Mouse (Mus musculus): Measurements from ENCODE around the gene Olfr525. TPM values are rescaled to one million over a fixed set of nuclear protein-coding genes. Genes with fewer than 3 reads are reported as not detected.

Olfr525 gene
- not detected in 2 replicates for polyA plus RNA-seq (2015; fragmentation: Nextera tagmentation; extraction: Ambion mirVana)

GRCm38 (mm10) chr7:140320558-140320957 is at the start of gene Olfr525:
TSS of gene Olfr525 (plus strand) at chr7:140320858.

GRCm38 (mm10) chr7:140333717-140334116 is 13.1 kb downstream of the Olfr525 start, which contains the start of gene Olfr527:
TSS of gene Olfr527 (plus strand) at chr7:140334017.

DNA sequence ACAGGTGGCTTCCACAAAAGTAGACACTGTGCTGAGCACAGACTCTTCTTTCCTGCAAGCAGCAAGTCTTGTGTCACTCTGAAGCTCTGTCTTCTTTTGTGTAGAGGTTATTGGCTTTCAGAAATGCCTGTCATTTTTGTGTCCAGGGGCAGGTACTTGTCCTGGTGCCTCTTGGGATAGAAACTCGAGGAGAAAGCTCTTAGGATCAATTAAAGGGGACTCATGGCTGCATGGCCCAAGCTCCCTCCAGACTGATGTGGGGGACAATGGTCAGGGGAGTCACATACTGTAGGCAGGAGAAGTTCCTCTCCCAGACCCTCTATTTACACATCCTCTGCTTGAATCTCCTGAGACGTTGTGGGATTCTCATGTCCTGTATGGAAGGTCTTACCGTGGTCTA is 40.9 kb downstream of the Olfr525 start, which contains the start of gene Olfr60:
Gene Olfr60, minus strand, starts transcription at position 101 of the 400 bp plus-strand sequence.

DNA sequence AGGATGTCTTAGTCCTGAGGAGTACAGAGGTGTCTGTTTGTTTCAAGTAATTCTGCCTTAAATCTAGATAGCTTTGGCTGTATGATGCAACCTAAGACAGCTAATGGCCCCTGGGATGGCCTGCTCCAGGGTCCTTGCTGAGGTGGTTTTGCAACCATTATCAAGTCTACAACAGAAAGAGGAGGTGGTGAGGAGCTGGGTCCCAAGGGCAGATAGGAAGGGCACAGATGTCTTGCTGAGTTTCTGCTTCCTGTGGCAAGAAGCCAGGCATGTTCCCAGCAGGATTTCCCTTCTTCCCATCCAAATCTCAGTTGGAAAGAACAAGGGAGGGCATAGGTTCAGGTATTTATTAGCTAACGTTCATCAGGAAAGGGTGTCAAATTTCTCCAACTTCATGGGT is 55.6 kb downstream of the Olfr525 start, which contains the start of gene Olfr530:
Gene Olfr530, minus strand, starts transcription at position 101 of the 400 bp plus-strand sequence.

Other genes with a start within 250 kb of the Olfr525 start
- 0.39 TPM in 1 of 2 replicates, not detected in the other for gene Caly, start 238.3 kb upstream of the Olfr525 start, polyA plus RNA-seq (2015; fragmentation: Nextera tagmentation; extraction: Ambion mirVana)
- gene Prap1, start 227.5 kb upstream of the Olfr525 start, polyA plus RNA-seq (2015; fragmentation: Nextera tagmentation; extraction: Ambion mirVana), result 4.4 and 5.8 TPM in 2 replicates
- gene Fuom, start 218.4 kb upstream of the Olfr525 start, polyA plus RNA-seq (2015; fragmentation: Nextera tagmentation; extraction: Ambion mirVana), result 53.1 and 55.7 TPM in 2 replicates
- 21.5 and 21.8 TPM in 2 replicates for gene Paox, start 205.1 kb upstream of the Olfr525 start, polyA plus RNA-seq (2015; fragmentation: Nextera tagmentation; extraction: Ambion mirVana)
- gene Echs1, start 204.4 kb upstream of the Olfr525 start, polyA plus RNA-seq (2015; fragmentation: Nextera tagmentation; extraction: Ambion mirVana), result 108 and 113 TPM in 2 replicates
- 25.5 and 27.2 TPM in 2 replicates for gene Mtg1, start 183.3 kb upstream of the Olfr525 start, polyA plus RNA-seq (2015; fragmentation: Nextera tagmentation; extraction: Ambion mirVana)
- 1.3 and 1.9 TPM in 2 replicates for gene Sprn, start 166.0 kb upstream of the Olfr525 start, polyA plus RNA-seq (2015; fragmentation: Nextera tagmentation; extraction: Ambion mirVana)
- not detected in 2 replicates for gene Olfr522, start 156.1 kb upstream of the Olfr525 start, polyA plus RNA-seq (2015; fragmentation: Nextera tagmentation; extraction: Ambion mirVana)
- not detected in 2 replicates for gene Olfr523, start 147.6 kb upstream of the Olfr525 start, polyA plus RNA-seq (2015; fragmentation: Nextera tagmentation; extraction: Ambion mirVana)
- not detected in 2 replicates for gene Olfr524, start 114.9 kb upstream of the Olfr525 start, polyA plus RNA-seq (2015; fragmentation: Nextera tagmentation; extraction: Ambion mirVana)
- not detected in 2 replicates for gene Cd163l1, start 102.6 kb upstream of the Olfr525 start, polyA plus RNA-seq (2015; fragmentation: Nextera tagmentation; extraction: Ambion mirVana)
- not detected in 2 replicates for gene 5830411N06Rik, start 73.6 kb upstream of the Olfr525 start, polyA plus RNA-seq (2015; fragmentation: Nextera tagmentation; extraction: Ambion mirVana)
- not detected in 2 replicates for gene Olfr527, start 13.2 kb downstream of the Olfr525 start, polyA plus RNA-seq (2015; fragmentation: Nextera tagmentation; extraction: Ambion mirVana)
- gene Olfr60, start 40.8 kb downstream of the Olfr525 start, polyA plus RNA-seq (2015; fragmentation: Nextera tagmentation; extraction: Ambion mirVana), result not detected in 2 replicates
- gene Olfr530, start 55.5 kb downstream of the Olfr525 start, polyA plus RNA-seq (2015; fragmentation: Nextera tagmentation; extraction: Ambion mirVana), result not detected in 2 replicates
- not detected in 2 replicates for gene Olfr531, start 82.1 kb downstream of the Olfr525 start, polyA plus RNA-seq (2015; fragmentation: Nextera tagmentation; extraction: Ambion mirVana)
- gene Olfr532, start 100.8 kb downstream of the Olfr525 start, polyA plus RNA-seq (2015; fragmentation: Nextera tagmentation; extraction: Ambion mirVana), result not detected in 2 replicates
- not detected in 2 replicates for gene Olfr533, start 142.5 kb downstream of the Olfr525 start, polyA plus RNA-seq (2015; fragmentation: Nextera tagmentation; extraction: Ambion mirVana)
- not detected in 2 replicates for gene Olfr535, start 163.4 kb downstream of the Olfr525 start, polyA plus RNA-seq (2015; fragmentation: Nextera tagmentation; extraction: Ambion mirVana)
- gene Olfr536, start 186.5 kb downstream of the Olfr525 start, polyA plus RNA-seq (2015; fragmentation: Nextera tagmentation; extraction: Ambion mirVana), result not detected in 2 replicates
- not detected in 2 replicates for gene Olfr538, start 247.0 kb downstream of the Olfr525 start, polyA plus RNA-seq (2015; fragmentation: Nextera tagmentation; extraction: Ambion mirVana)